Mouse (Mus musculus) spleen, postnatal 14 days (tissue): Measurements from ENCODE around the gene Erc2.
"Not testable (repeated sequence)": the region's sequence is repeated elsewhere in the genome, so short reads cannot be mapped to it uniquely, and the experiment has no call there.

Experiments used
- DNase-seq, 2 experiments: peaks; one replicate each; pipeline ENCODE4 v3.0.0; 2021 to 2022; ENCODE audit warnings: low spot score in 2 of 2

The Erc2 gene

DNA sequence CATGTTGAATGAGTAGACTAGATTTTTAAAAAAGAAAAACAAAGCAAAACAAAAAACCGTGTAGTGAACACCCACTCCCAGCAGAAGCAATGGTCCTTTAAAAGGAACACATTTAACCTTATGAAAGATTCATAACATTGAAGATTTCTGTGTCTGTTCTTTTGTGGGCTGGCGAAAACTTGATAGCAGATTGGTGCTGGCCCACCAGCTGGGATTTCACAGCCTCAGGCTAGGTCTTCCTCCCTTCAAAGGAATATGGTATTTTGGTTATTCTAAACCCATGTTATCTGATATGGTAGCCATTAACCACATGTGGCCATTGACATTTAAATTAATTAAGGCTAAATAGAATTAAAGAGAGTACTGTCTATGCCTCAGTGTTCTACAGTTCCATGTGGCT, 205.9 kb downstream of the Erc2 start:
- DNase-seq: no peak

DNA sequence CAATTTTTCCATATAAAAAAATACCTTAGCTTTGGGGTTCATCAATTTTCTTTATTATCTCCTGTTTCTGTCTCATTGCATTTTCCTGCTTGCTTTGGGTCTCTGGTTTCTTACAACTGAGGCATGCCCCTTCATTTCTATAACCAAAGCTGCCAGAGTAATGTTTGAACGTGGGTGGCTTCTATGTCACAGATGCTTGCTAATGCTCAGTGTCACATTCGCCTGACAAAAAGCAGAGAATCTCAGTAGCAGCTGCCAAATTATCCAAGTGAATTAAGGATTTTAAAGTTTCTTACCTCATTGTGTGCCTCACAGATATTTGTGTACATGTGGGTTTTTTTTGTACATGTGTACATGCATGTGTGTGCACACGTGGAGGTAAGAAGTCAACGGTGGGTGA, 210.0 kb downstream of the Erc2 start:
- no peak for DNase-seq

DNA sequence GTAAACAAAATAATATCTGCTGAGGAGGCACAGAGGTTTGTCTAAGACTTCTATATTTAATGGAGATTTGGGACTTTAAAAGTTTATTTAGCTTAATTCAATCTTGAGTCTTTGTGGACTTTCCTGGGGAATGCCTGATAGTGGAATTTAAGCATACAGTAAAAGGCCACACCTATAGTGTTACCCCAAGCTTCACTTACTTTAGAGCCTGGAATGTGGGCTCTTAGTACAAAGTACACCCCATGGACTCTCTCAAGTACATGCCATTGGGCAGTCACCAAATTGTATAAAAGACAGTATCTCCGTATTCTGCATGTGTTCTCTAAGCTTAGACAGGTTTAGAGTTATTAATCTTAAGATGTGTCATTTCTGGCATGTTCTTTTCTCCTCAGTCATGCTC, 213.1 kb downstream of the Erc2 start:
- no peak for DNase-seq

DNA sequence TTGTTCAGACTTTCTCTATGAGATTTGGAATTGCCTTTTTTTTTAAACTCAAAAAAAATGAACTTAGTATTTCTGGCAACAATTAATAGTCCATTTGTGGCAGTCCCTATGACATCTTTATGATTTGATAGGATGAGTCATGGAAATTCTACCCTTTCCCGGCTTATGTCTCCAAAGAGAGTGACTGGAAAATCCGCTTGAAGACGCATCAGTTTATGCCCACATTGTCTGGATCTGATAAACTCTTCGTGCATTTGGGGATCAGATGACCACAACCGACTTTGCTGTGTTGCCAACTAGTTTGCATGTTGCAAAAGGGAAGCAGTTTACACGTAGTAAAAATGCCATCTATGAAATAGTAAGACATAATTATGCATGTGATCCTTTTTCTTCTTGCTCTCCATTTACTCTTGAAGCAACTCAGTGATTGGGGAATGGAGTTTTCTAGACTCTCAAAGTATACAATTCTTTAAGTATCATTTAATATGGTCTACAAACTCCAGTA, 215.4 kb downstream of the Erc2 start:
- DNase-seq: no peak

DNA sequence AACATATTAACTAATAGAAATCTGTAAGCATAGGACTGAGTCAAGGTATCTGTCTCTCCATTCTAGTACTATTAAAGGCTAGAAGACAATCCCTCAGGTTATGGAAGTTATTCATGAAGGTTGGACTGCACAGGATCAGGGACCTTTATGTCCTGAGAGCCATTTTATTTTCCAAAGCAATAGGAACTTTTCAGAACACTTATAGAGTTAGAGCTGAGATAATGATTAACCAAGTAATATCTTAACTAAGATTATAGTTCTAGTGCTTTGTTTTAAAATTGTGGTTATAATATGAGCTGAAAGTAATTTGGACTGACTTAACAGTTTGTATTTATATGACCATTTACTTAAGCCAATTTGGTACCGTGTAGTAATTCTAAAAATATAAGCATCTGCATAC, 217.9 kb downstream of the Erc2 start:
- DNase-seq: no peak

DNA sequence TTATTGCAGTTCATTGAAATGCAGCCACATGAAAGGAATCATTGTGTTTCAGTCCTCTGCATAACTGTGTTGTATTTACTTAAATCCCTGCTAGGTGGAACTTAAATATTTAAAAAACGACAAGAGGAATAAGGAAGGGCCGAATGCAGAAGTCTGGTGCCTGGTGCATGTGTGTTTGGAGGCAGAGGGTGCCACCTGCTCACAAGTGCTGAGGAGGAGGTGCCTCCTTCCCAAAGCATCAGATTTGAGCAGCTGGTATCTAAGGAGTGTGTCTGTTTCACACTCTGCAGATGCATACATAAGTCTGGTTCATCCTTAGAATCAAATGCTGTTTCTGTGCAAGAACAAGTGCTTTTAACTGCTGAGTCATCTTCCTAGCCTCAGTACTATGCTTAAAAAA, 224.6 kb downstream of the Erc2 start:
- DNase-seq: no peak

DNA sequence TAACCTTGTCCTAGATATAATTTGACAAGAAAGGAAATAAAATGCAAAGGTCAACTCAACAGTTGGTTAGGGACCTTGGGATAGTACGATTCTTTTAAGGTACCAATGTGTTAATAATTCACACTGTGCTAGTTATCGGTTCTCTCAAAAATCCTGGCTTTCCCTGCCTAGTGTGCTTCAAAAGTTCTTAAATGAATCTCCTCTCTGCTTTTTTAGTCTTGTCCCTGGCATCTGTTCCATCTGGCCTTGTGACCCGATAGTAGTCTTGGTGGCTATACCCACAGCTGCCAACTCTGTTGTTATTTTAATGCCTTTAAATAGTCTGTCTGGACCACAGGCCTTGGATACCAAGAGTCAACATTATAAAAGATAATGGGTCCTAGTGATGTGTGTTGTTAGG, 225.1 kb downstream of the Erc2 start:
- no peak for DNase-seq

DNA sequence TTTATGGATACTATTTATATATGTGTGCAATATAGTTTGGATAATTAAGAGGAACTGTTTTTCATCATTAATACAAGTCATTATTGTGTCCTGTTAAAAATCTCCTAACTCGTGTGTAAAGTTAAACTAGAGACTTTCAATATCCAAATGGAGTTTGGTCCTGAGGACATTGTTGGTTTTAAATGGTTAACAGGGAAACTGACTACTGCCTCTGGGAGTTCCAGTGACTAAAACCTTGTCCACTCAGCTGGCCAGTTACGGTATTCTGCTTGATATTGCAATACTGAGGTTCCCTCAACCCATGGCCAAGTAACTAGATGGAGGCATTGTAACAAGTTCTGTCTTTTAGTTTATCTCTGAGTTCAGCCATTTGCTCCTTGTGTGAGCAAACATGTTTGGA, 229.0 kb downstream of the Erc2 start:
- DNase-seq: no peak

DNA sequence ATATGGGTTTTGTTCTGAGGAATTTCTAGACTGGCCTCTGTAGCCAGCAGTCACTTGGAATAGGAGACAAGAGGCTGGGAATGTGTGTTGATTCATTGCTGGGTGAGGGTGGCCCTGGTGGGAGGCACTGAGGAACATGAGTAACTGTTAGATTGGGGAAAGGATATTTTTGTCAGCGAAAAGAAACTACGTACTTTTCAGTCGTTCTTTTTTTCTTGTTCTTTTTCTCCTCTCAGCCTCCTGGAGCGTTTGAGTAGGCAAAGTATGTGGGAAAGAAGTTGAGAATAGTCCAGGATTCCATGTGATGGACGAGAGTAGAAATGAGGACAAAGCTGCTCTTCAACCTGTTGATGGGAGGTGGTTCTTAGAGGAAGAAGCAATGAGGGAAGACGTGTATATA, 230.4 kb downstream of the Erc2 start:
- no peak for DNase-seq

DNA sequence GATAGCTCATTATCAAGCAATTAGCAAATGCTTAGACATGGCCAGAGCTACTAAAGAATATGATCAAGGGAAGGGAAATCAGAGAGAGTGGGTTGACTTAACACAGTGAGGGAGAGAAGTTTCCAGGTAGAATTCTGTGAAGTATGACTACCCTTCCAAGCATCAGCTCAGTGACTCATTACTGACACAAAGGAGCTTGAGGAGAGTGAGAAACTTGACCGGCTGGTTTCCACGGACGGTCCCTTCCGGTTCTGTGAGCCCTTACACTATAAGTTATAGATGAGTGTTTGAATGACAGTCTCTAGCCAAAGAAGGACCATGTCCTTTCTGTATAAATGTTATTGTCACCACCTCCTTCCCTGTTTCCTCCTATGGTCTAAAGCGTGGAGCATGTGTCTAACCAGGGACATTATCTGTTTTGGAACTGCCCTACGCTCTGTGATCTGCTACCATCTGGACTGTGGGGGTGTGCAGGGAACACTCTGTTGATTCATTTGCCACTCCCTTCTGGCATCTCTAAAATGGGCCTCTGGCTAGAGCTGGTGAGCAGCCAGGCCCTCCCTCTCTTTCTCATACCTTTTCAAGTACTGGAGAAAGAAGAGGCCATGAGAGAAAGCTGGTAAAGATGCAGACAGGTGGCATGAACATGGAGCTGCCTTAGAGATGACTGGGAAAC, 238.3 kb downstream of the Erc2 start:
- DNase-seq: no peak

DNA sequence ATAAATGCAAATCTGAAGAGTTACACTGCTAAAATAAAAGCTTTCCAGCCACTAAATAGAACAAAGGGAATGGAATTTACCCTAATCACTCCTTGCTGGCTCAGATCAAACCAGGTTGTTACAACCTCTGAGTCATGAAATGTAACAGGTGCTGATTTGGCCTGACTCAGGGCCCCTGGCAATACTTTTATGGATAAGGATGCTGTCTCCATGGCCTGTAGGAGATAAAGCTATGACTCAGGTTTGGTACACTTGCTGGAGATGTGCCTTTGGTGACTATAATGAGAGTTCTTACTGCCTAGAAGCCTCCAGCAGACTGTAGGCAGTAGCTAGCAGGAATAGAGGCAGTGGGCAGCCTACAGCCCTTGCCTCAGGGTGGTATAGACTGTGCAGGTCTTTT, 240.1 kb downstream of the Erc2 start:
- no peak for DNase-seq

DNA sequence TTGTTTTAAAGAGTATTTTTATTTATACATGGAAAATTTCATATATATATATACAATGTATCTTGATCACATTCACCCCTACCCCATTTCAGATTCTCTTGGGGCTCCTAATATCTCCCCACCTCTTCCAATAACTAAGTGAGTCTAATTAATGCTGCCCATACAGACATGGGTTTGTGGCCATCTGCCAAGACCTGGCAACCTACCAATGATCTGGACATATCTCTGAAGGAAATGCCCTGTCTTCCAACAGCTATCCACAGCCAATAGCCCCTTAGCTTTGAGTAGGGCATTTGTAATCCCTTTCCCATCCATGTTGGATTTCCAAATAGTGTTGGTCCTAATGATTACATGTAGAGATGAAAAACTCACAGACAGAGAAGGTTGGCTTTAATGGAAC, 245.2 kb downstream of the Erc2 start:
- no peak for DNase-seq

DNA sequence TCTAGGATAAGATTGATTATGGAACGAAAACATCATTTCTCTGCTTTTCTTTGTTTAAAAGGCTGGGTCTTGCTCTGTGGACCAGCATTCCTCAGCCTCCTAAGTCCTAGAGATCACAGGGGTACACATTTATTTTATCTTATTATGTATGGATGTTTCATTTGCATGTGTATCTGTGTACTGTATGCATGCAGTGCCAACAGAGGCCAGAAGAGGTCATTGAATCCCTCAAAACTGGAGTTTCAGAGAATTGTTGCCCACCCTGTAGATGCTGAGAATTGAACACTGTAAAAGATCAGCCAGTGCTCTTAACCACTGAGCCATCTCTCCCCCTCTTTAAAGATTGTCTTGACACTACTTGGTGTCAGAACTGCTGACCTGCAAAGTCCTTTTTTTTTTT, 251.4 kb downstream of the Erc2 start:
- DNase-seq: no peak

DNA sequence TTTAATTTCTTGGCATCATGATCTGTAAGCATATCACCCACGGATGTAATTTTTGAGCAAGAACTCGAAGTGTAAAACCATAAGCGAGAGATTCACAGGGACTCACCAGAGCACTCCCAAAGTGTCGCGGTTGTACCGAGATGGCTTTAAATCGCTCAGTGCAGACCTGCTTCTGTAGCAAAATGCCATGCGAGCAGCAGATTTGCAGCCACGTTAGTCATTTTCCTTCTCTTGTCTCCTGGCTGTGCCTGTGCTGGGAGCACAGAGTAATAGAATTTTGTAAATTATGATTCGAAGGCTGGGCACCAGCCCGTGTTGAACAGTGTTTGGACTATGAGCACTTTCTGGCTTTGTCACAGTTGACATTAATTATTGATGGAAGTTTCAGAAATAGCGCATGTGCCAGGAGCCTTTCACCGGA, 253.8 kb downstream of the Erc2 start:
- no peak for DNase-seq

DNA sequence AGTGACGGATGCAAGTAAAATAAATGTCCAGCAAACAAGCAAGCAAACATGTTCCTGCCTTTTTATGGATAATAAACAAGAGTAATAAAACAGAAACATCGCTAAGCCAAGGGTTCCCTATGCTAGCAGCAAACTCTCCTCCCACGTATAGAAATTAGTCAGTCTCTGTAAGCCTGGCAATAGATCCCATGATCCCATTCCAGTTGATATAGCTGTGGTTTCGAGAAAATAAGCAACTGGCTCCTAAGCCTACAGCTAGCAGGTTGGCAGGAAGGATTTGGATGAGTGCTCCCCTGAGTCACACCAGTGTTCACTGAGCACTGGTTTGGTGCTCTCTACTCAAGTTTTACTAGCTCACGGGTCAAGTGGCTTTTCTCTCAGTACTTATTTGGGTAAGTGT, 259.7 kb downstream of the Erc2 start:
- no peak for DNase-seq

DNA sequence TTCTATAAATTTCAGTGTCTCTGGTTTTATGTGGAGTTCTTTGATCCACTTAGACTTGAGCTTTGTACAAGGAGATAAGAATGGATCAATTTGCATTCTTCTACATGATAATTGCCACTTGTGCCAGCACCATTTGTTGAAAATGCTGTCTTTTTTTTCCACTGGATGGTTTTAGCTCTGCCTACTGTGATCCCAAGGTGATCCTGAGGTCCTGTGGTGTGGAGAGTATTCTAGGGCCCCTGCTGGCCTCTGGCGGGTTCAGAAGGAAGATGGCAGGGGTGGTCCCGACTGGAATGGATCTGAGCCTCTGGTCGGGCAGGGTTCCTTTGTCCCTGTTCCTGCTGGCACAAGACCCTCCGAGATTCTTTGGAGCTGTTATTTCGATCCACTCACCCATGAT, 264.1 kb downstream of the Erc2 start:
- DNase-seq: not testable (repeated sequence)

DNA sequence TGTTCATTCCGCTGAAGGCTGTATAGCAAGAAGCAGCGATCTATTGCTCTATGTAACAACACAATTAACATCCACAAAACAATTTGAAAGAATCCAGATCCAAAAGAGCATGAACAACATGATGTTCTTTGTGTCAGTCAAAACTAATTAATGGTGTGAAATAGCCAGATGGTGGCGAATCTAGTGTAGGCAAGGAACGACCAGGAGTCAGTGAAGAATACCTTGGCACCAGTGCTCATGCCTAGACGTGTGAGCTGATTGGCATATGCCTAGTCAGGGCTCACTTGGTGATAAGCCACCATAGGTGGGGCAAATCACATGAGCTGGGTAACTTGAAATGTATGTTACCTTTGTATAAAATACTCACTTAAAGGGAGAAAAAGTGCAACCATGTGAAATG, 265.3 kb downstream of the Erc2 start:
- DNase-seq: no peak

DNA sequence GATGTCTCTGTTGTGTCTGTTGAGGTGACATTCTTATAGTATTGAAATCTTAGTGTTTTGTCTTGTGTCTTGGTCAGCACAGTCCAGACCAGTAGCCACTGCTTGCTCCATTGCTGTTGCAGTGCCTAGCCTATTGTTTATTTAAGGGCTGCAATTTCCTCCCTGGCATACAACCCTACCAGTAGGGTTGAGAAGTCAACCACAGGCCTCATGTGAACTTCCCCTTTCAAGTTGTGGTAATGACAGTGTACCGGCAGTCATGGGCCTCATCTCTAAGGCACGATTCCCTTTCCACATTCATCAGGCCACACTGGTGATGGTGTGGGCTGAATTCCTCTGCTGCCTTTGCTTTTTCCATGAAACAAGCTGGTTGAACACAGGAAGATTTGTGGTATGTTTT, 267.4 kb downstream of the Erc2 start:
- DNase-seq: no peak

DNA sequence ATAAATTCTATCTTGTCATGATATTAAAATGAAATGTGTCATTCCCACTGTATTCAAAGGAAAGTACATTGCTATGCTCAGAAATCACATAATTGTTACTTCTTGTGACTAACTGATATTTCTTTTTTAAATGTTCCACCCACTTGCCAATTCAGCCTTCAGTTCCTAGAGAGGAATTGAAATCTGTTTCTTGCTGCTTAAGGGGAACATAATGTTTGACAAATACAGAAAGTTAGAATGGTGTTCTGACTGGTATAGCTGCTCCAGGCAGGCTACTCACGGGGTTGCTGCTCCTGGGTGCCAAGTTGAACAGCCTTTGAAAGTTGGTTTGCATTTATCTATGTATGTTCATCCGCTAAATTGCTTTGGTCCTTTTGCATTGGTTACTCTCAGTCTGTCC, 270.2 kb downstream of the Erc2 start:
- no peak for DNase-seq

DNA sequence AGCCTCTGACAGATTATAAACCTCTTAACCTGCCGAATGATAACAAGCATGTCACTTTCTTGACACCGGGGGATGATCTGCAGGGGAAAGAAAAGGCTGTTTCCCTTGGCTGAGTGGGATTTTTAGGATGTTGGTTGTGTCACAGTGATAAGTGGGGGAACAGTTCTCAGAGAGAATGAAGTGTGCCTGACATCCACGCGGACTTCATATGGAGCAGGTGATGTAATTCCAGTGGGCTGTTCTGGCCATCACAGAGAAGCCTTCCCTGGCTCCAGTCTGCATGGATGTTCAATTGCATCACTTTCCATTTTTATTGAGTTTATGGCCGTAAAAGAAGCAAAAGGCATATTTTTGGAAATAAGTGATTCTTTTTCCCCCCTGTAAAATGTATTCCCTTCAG, 279.5 kb downstream of the Erc2 start:
- no peak for DNase-seq

DNA sequence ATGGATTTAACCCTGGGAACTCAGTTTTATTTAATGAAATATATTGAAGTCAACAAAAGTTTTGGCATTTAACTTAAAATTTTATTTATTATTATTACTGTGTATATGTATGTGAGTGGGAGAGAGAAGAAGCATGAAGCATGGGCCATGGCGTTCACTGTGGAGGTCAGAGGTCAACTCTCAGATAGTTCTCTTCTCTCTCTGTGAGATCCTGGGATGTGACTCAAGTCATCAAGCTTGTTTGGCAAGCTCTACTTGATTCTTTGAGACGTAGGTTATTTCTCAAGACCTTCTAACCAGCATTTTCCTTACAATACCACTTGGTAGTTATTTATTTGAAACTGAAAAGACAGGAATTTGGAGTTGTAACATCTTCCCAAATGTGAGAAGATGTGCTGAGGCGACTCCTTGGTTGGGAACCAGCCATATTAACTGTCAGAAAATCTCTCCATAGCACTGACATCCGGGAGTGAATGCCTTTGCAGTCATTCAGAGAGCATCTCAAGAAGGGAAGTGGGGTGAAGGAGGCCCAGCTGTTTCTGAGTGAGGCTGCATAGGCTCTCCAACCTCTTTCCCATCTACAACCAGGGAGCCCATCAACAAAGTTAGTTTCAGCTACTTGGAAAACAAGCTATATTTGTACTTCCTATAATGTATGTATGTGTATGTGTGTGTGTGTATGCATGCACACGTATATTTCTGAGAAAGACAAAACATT, 299.6 kb downstream of the Erc2 start:
- no peak for DNase-seq

DNA sequence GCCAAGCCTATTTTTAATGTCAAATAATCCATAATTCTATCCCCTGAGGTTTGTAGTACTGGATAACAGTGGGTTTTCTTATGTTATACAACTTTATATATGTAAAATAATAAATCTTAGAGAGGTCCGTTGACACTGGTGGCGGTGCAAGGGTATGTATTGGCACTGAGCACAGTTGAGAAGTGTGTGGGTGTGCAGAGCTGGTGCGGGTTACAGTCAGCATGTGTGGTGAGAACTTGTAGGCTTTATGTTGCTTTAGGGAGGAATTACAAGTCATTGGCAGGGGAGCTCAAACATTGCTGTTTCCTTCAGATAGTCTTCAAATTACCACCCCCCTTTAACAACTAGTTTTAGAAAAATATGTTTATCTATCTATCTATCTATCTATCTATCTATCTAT, 305.1 kb downstream of the Erc2 start:
- DNase-seq: no peak

DNA sequence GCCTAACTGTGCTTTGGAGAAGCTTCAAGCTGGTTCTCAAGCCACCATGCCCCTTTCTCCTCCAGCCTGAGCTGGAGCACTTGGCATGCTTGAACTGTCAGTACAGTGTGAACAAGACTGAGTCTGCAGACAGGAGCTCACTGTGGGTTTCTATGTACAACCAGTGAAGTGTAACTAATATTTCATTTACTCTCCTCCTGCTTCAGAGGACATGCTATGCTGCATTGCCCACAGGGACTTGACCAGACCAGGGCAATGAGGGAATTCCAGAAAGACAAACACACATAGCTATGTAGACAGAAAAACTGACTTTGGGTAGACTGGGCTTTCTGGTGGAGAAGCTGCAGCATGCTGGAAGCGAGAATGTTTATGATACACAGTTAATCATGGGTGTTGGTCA, 311.3 kb downstream of the Erc2 start:
- DNase-seq: no peak

DNA sequence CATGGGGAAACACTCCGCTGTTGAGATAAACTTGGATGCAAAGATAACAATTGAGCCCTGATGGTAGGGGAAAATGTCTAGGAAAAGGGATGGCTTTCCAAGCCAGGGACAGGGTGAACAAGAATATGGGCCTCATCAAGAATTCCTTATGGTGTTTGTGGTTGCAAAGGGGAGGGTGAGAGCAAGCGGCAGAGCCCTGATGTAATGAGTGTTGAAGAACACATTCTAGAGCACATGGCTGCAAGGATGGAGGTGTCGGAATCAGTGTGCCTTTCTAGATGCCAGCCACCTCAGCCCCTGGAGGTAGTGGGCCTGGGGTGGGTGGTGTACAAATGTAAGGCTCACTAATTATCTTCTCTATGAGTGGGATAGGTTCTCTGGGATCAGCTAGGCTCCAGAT, 313.5 kb downstream of the Erc2 start:
- no peak for DNase-seq
